Mouse (Mus musculus) frontal cortex, postnatal 14 days (tissue): ENCODE data around the gene Cyfip2.

Experiments
- DNase-seq, 2 experiments: peaks; one replicate each; pipeline ENCODE4 v3.0.0; 2022; ENCODE audit warnings: low spot score in 2 of 2

The Cyfip2 gene

DNA sequence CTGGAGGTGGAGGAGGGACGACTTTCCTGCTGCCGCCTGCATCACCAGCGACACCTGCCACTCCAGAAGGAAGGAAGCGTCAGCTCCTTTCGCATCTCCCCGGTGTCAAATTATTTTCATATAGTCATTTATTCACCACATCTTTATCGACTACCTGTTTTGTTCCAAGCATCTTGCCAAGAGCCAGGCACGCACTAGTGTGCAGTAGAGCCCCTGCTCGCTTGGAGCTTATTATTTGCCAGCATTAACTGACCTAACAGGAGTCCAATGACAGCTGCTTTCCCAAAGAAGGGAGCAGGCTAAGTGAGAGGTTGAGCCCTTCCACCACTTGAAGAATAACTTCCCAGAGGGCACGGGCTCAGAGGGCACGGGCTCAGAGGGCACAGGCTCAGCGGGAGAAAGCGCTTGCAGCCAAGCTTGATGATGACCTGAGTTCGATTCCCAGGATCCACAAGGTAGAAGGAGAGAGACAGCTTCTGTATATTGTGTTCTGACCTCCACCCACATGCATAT is at the start of gene Cyfip2:
Cyfip2 (minus strand) TSS at position 337 of the 513 bp plus-strand sequence.
- DNase-seq, result no peak

- no peak for DNase-seq
Observed at GRCm38 (mm10) chr11:46360991-46361665, 48.5 kb upstream of the Cyfip2 start.

DNA sequence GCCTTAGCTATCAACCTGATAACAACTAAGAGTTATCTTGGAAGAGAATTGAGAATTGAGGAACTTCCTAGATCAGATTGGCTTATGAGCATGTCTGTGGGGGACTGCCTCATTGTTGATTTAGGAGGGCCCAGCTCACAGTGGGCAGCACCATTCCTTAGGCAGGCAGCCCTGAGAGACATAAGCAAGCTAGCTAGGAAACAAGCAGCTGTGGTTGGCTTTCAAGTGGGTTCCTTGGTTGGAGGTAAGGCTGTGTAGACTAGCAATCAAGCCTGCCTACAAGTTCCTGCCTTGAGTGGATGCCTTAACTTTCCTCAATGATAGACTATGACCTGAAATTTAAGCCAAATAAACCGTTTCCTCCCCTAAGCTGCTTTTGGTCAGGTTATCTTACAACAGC is 45.7 kb upstream of the Cyfip2 start:
- DNase-seq, result no peak

- DNase-seq, result no peak
Observed at GRCm38 (mm10) chr11:46349681-46350410, 37.2 kb upstream of the Cyfip2 start.

- no peak for DNase-seq
Observed at GRCm38 (mm10) chr11:46348416-46348815, 35.8 kb upstream of the Cyfip2 start.

- no peak for DNase-seq
Observed at GRCm38 (mm10) chr11:46347756-46348155, 35.1 kb upstream of the Cyfip2 start.

GRCm38 (mm10) chr11:46343886-46344546 is 31.4 kb upstream of the Cyfip2 start:
- DNase-seq, result no peak

DNA sequence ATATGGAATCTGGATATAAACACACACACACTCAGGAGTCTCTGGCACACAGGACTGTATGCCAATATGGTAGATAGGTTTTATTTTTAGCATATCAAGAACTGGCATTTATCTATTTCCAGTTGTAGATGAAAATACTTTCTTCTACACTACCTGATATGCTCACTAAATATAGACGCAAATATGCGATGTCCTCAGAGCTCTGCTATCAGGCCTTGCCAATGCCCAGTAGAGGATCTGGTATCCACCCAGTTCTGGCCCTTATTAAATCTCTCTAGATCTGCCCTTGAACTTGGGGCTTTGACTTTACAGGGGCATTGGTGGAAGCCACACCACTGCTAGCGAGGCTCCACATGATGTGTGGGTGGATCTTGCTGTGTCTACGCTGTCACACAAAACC is 29.3 kb upstream of the Cyfip2 start:
- no peak for DNase-seq

- DNase-seq, result no peak
Observed at GRCm38 (mm10) chr11:46336020-46336419, 23.4 kb upstream of the Cyfip2 start.

- no peak for DNase-seq
Observed at GRCm38 (mm10) chr11:46332217-46332616, 19.6 kb upstream of the Cyfip2 start.

DNA sequence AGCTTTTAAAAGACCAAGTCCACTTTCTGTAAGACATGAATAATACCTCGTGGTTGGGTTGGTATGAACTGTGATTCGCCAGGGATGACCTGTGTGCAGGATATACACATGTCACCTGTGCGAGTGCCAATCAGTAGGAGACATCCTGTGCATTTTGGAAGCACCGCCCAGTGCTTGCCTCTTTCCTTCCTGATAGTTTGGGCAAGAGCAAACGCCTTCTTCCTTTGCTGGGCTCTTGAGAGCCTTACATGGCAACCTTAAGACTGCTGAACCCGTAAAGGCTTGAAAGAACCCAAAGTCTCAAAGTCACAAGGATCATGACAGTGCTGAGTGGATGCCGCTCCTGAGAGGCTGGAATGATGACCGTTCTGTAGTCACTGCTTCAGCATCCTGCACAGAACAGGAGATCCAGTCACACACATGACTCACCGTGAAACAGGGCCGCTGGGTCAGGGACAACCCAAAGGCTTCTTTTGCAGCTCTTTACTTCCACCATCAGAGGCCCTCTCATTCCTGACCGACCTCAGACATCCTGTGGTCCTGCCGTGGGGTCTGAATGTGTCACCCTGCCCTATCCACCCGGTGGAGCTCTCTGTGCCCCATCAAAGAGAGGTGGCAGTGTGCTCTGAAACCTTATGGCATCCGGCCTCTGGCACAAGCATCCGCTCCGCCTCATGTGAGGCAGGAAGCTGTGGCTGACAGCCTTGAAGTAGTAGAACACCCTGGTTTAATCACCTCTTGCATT is 13.8 kb upstream of the Cyfip2 start:
- no peak for DNase-seq

DNA sequence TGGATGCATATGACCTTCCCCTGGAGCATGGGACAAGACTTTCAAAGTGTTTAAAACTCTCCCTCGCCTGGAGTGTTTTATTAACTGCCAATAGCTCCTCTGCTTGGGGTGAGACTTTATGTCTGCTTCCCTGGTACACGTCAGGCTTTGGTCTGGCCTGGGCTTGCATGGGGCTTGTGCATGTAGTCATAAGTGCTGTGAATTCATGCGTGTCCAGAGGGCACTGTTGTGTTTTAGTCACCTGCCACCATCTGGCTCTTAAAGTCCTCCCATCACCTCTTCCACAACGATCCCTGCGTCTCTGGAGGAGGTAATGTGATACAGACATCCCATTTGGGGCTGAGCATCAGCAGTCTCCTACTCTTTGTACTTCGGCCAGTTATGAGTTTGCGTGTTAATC is 8.9 kb upstream of the Cyfip2 start:
- DNase-seq, result no peak

- DNase-seq, result no peak
Observed at GRCm38 (mm10) chr11:46314534-46314933, 1.9 kb upstream of the Cyfip2 start.

DNA sequence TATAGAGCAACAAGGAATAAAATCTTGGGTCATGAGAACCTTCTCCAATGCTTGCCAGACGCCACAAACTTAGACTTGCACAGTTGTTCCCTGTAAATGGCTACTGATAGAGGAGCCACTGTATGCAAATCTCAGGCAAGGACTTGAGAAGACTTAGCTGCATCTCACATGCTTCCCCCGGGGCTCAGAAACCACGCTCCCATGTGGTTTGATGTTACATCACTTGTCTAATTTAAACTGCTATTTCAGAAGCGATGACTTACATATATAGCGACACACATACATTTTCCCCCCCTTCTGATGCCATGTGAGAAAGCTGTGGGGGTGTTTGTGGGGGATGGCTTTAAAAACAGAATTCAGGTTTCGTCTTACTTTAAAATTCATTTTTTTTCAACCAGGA is 1.2 kb upstream of the Cyfip2 start:
- peak in 1 of 2 experiments; percentile 59 for DNase-seq

- peak; percentile 48 to 53 for DNase-seq
Observed at GRCm38 (mm10) chr11:46311703-46312522, 746 bp downstream of the Cyfip2 start.

DNA sequence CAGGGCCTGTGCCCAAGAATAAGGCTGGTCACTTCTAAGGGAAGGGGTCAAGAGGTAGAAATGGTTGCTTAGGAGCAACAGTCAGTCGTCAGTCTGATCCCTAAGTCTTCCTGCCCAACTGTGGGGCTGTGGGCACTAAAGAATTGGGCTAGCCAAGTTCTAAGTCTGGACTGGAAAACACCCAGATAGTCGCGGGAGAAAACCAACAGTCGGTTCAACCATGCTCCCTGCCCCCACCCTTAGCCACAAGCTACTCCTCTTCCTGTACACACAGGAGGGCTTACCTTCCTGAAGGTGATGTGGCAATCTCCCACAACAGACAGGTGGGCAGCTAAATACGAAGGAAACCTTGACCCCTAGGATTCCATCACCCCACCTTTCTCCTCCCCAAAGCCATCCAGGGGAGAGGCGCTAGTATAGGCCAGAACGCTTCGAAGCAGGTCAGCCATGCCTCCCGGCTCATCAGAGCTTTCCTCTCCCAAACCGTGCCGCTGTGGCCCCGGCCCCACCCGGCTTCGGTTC is 1.4 kb downstream of the Cyfip2 start:
- DNase-seq, result peak in 1 of 2 experiments; percentile 30

GRCm38 (mm10) chr11:46310647-46311063 is 2.0 kb downstream of the Cyfip2 start:
- DNase-seq, result no peak

DNA sequence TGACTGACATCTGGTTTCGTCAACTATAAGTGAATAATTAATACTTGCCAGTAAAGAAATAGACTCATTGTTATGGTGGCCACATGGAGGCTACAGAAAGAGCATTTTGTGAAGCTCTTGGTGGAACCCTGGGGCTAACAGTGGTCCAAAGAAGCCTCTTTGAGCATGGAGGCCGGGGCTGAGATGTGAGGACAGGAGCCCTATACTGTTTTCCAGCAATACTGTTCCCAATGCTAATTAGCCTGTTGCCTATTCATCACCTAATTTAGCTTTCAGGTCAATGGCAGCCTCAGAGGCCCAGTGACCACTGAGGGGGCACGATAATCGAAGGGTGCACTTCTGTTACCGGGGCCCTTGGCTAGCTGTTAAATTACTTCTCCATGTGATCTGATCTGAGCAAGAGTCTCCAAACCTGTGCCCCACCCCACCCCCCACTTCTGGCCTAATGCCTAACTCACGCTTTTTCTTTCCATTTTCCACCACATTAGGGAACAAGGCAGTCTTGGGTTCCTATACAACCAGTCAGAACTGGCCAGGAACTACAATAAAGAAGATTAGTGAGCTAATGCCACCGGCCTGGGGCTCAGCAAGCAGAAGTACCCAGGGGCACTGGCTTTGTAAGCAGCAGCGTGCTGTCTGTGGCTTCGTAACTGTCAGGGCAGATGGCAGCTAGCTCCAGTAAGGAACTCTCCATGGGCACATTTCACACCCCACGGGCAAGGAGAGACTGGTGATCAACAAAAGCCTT is 2.7 kb downstream of the Cyfip2 start:
- DNase-seq, result no peak

GRCm38 (mm10) chr11:46309111-46309741 is 3.4 kb downstream of the Cyfip2 start:
- peak; percentile 55 to 60 for DNase-seq
